Mouse (Mus musculus) CH12.LX (cell line): ENCODE data around the gene B3gnt4. TPM values are rescaled to one million over a fixed set of nuclear protein-coding genes. Genes with fewer than 3 reads are reported as not detected.

ENCODE experiments used
- DNase-seq: peaks from one replicate; pipeline ENCODE4 v3.0.0-alpha.2; 2013; ENCODE audit errors: extremely low read depth
- H3K27ac ChIP-seq: 2 replicates; pipeline ENCODE4 v1.5.1; 2012; ENCODE audit warnings: low read depth, mild to moderate bottlenecking, control low read depth, moderate library complexity; ENCODE audit not compliant: insufficient read depth
- H3K27me3 ChIP-seq: replicated peaks from 2 replicates; pipeline ENCODE3; 2012; ENCODE audit warnings: inconsistent platforms
- H3K36me3 ChIP-seq, 2 experiments: replicated peaks in 1 of 2; 2 replicates each; pipeline versions ENCODE3 to v1.6.1; 2012; ENCODE audit warnings: inconsistent platforms in 1 of 2, low read length in 1 of 2, mild to moderate bottlenecking in 1 of 2, mixed read lengths in 1 of 2, moderate library complexity in 1 of 2; ENCODE audit not compliant: control insufficient read depth in 1 of 2, insufficient read depth in 1 of 2
- H3K4me1 ChIP-seq, 2 experiments: 2 replicates each; pipeline ENCODE4 v1.6.1; 2012; ENCODE audit warnings: inconsistent platforms in 1 of 2, moderate library complexity in 1 of 2; ENCODE audit not compliant: insufficient read depth in 2 of 2, control insufficient read depth in 1 of 2
- H3K4me2 ChIP-seq: 2 replicates; pipeline ENCODE4 v1.6.1; 2012; ENCODE audit warnings: low read depth, mild to moderate bottlenecking, control low read depth; ENCODE audit not compliant: poor library complexity, insufficient read depth, severe bottlenecking
- H3K4me3 ChIP-seq, 3 experiments: fragments of 150-350 bp in 1 of 3; sonication (generic) in 1 of 3; replicated peaks in 1 of 3; 2 replicates each; pipeline versions ENCODE3 to v1.5.1; 2011 to 2012; ENCODE audit warnings: low read depth in 2 of 3, low read length in 2 of 3, mild to moderate bottlenecking in 2 of 3, moderate library complexity in 2 of 3, control low read depth in 1 of 3, improper control_type of control experiment in 1 of 3, inconsistent platforms in 1 of 3, mixed read lengths in 1 of 3; ENCODE audit not compliant: poor library complexity in 1 of 3
- H3K79me2 ChIP-seq: replicated peaks from 2 replicates; pipeline ENCODE4 v1.6.1; 2012; ENCODE audit warnings: mild to moderate bottlenecking, moderate library complexity; ENCODE audit not compliant: control insufficient read depth, poor library complexity, insufficient read depth, severe bottlenecking; ENCODE audit errors: extremely low read depth
- H3K9ac ChIP-seq: 2 replicates; pipeline ENCODE4 v1.6.1; 2012; ENCODE audit warnings: low read depth, mild to moderate bottlenecking, control low read depth, moderate library complexity; ENCODE audit not compliant: insufficient read depth
- H3K9me3 ChIP-seq: replicated peaks from 2 replicates; pipeline ENCODE3; 2012; ENCODE audit warnings: low read length, inconsistent platforms, mixed read lengths
- CHD1 ChIP-seq: IDR thresholded peaks from 2 replicates; pipeline ENCODE4 v1.6.1; 2012; ENCODE audit warnings: low read depth, low read length, improper control_type of control experiment, inconsistent platforms
- CHD2 ChIP-seq: IDR thresholded peaks from 2 replicates; pipeline ENCODE4 v1.6.1; 2011; ENCODE audit warnings: low read length, improper control_type of control experiment
- ELF1 ChIP-seq: IDR thresholded peaks from 2 replicates; pipeline ENCODE4 v1.6.1; 2014; ENCODE audit warnings: low read depth, mild to moderate bottlenecking, inconsistent platforms, low read length, improper control_type of control experiment
- ETS1 ChIP-seq: conservative IDR thresholded peaks from 2 replicates; pipeline ENCODE4 v1.6.1; 2012; ENCODE audit warnings: low read depth, mild to moderate bottlenecking, inconsistent platforms, low read length, improper control_type of control experiment, moderate library complexity
- HCFC1 ChIP-seq: IDR thresholded peaks from 2 replicates; pipeline ENCODE4 v1.6.1; 2012; ENCODE audit warnings: low read depth, mild to moderate bottlenecking, inconsistent platforms, low read length, improper control_type of control experiment
- IRF4 ChIP-seq: IDR thresholded peaks from 2 replicates; pipeline ENCODE4 v1.6.1; 2014; ENCODE audit warnings: low read depth, mild to moderate bottlenecking, inconsistent platforms, low read length, improper control_type of control experiment
- JUN ChIP-seq: IDR thresholded peaks from 2 replicates; pipeline ENCODE4 v1.6.1; 2011; ENCODE audit warnings: low read depth, mild to moderate bottlenecking, low read length, improper control_type of control experiment, moderate library complexity; ENCODE audit not compliant: insufficient read depth
- JUND ChIP-seq: conservative IDR thresholded peaks from 2 replicates; pipeline ENCODE4 v1.6.1; 2011; ENCODE audit warnings: low read depth, low read length, improper control_type of control experiment
- MEF2A ChIP-seq: IDR thresholded peaks from 2 replicates; pipeline ENCODE4 v1.6.1; 2014; ENCODE audit warnings: low read depth, mild to moderate bottlenecking, inconsistent platforms, low read length, improper control_type of control experiment, borderline replicate concordance
- MYC ChIP-seq: IDR thresholded peaks from 2 replicates; pipeline ENCODE4 v1.6.1; 2011; ENCODE audit warnings: low read depth, mild to moderate bottlenecking, improper control_type of control experiment, low read length
- NRF1 ChIP-seq: IDR thresholded peaks from 2 replicates; pipeline ENCODE4 v1.6.1; 2014; ENCODE audit warnings: low read depth, mild to moderate bottlenecking, inconsistent platforms, low read length, improper control_type of control experiment, moderate library complexity
- PAX5 ChIP-seq: IDR thresholded peaks from 2 replicates; pipeline ENCODE4 v1.6.1; 2012; ENCODE audit warnings: low read length, inconsistent platforms, mixed read lengths
- POLR2A ChIP-seq: IDR thresholded peaks from 2 replicates; pipeline ENCODE4 v1.6.1; 2011; ENCODE audit warnings: low read depth, mild to moderate bottlenecking, improper control_type of control experiment, low read length
- RAD21 ChIP-seq: IDR thresholded peaks from 2 replicates; pipeline ENCODE4 v1.6.1; 2011; ENCODE audit warnings: low read depth, mild to moderate bottlenecking, low read length, improper control_type of control experiment, moderate library complexity
- SIN3A ChIP-seq: IDR thresholded peaks from 2 replicates; pipeline ENCODE4 v1.6.1; 2012; ENCODE audit warnings: low read length, improper control_type of control experiment, inconsistent platforms
- TCF12 ChIP-seq: IDR thresholded peaks from 2 replicates; pipeline ENCODE4 v1.6.1; 2014; ENCODE audit warnings: low read depth, mild to moderate bottlenecking, inconsistent platforms, low read length, improper control_type of control experiment
- UBTF ChIP-seq: IDR thresholded peaks from 2 replicates; pipeline ENCODE4 v1.6.1; 2012; ENCODE audit warnings: low read depth, mild to moderate bottlenecking, inconsistent platforms, low read length, improper control_type of control experiment, moderate library complexity
- USF1 ChIP-seq: IDR thresholded peaks from 2 replicates; pipeline ENCODE4 v1.6.1; 2014; ENCODE audit warnings: low read depth, mild to moderate bottlenecking, inconsistent platforms, low read length, improper control_type of control experiment
- USF2 ChIP-seq: conservative IDR thresholded peaks from 2 replicates; pipeline ENCODE4 v1.6.1; 2011; ENCODE audit warnings: low read depth, low read length, improper control_type of control experiment
- ZC3H11A ChIP-seq: IDR thresholded peaks from 2 replicates; pipeline ENCODE4 v1.6.1; 2012; ENCODE audit warnings: low read depth, mild to moderate bottlenecking, inconsistent platforms, low read length, improper control_type of control experiment
- ZMIZ1 ChIP-seq: IDR thresholded peaks from 2 replicates; pipeline ENCODE4 v1.6.1; 2012; ENCODE audit warnings: low read depth, mild to moderate bottlenecking, inconsistent platforms, low read length, improper control_type of control experiment
- ZNF384 ChIP-seq: IDR thresholded peaks from 2 replicates; pipeline ENCODE4 v1.6.1; 2012; ENCODE audit warnings: low read depth, low read length, improper control_type of control experiment, inconsistent platforms
- dilution Hi-C: fragments of 300-500 bp; cut with MboI; formaldehyde crosslinking; loops from 2 replicates; pipeline ENCODE4 v1.14.3; 2020; ENCODE audit warnings: low sequenced_read_pairs; ENCODE audit not compliant: extremely low pct_unique_long_range_greater_than_20kb, extremely low pct_ligation_motif_present
- in situ Hi-C: fragments of 300-500 bp; cut with MboI; formaldehyde crosslinking; loops from 3 replicates; pipeline ENCODE4 v1.14.3; 2019; ENCODE audit warnings: low sequenced_read_pairs, low pct_ligation_motif_present, low pct_unique_long_range_greater_than_20kb, mixed read lengths
- polyA plus RNA-seq: library from polyadenylated mRNA; unstranded; fragments of >175 nt; gene quantifications from 2 replicates; pipeline ENCODE4 v1.2.1, GENCODE M21; 2012; ENCODE audit warnings: low read depth; ENCODE audit not compliant: insufficient read length
- total RNA-seq, 2 experiments: library from RNA; depleted of rRNA; stranded (reverse); fragments of 300-350 nt in 1 of 2; fragments of >200 nt in 1 of 2; gene quantifications; 2 replicates each; pipeline ENCODE4 v1.2.3; 2012 to 2014

The B3gnt4 gene
- total and polyA plus RNA-seq, 3 experiments: 0.30 TPM; not detected in 2

DNA sequence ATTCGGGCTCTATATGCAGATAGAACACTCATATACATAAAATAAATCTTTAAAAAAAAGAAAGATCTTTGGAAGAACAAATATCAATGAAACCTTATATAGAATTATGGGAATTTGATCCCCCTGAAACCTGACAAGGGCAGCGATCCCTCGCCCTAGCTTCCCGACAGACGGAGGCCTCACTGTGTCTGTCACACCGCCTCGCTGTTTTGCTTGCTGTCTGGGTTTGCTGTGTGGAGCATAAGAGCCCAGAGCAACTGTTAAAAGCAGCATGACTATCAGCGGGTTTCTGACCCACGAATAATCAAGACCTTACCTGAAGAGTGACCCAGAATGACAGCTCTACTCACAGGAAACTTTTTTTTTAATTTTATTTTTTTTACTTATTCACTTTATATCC lies 10.4 kb downstream of the B3gnt4 start:
- no peak for DNase-seq
- Histone ChIP-seq H3K79me2 (no peaks in the 10 kb centered on the region; the same call in none of the 2 replicates), H3K4me2 (no peak overlapping the region), H3K9ac (no peak overlapping the region), H3K4me1 (peaks cover 3 to 33% of the 10 kb centered on the region in 2 experiments), H3K27ac (no peak overlapping the region), H3K36me3 (peaks cover 16 to 63% of the 10 kb centered on the region in 2 experiments), H3K4me3 (no peak overlapping the region)
- in situ Hi-C loops: no loop called here
- dilution Hi-C loops: no loop called here
- TF ChIP-seq ZC3H11A (no peak), ZNF384 (no peak), MEF2A (no peak), NRF1 (no peak), USF2 (no peak), UBTF (no peak), JUN (no peak)
- TF ChIP-seq, all 38 proteins: peak for 0
- Histone ChIP-seq H3K9me3 (no peaks in the 10 kb centered on the region), H3K27me3 (no peaks in the 10 kb centered on the region)

DNA sequence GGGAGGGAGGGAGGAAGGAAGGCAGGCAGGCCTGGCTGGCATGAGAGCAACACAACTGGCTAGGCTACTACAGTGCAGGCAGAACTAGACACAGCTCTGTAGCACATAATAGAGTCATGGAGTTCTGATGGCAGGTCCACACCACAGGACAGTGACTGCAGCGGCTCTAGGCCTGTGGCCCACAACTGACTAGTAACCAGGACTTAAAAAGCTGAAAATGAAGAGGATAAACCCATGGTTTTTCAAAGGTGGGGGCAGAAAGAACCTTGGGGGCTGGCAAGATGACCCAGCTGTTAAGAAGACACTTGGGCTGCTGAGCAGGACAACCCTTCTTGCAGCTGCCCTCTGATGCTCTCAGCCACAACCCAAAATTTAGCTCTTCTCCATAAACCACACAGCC lies 11.4 kb downstream of the B3gnt4 start:
- TF ChIP-seq ZMIZ1: no peak
- TF ChIP-seq TCF12: no peak
- no peak for TF ChIP-seq ELF1
- Histone ChIP-seq H3K79me2 (no peaks in the 10 kb centered on the region; the same call in none of the 2 replicates), H3K27ac (no peak overlapping the region), H3K4me1 (peaks cover 3 to 28% of the 10 kb centered on the region in 2 experiments), H3K9me3 (no peaks in the 10 kb centered on the region), H3K9ac (no peak overlapping the region), H3K4me3 (no peak overlapping the region), H3K4me2 (no peak overlapping the region), H3K36me3 (peaks cover 13 to 62% of the 10 kb centered on the region in 2 experiments), H3K27me3 (no peaks in the 10 kb centered on the region)
- in situ Hi-C loops: no loop called here
- DNase-seq: no peak
- dilution Hi-C loops: no loop called here

DNA sequence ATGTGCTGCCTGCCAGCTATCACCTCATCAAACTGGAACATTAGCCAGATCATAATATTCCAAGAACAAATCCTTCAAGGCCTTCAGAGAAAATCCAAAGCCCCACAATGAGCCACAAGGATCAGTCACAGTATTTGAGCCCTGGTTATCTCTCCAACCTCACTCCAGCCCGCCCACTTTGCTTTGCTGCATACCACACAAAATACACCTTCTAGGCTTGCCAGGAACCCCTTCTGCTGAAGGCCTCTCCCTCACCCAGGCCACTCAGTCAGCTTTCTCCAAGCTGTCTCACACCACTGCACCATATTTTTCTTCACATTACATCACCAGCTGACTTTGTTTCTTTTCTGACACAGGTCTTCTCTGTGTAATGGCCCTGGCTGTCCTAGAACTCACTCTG lies 11.9 kb downstream of the B3gnt4 start:
- in situ Hi-C loops: no loop called here
- dilution Hi-C loops: no loop called here
- Histone ChIP-seq H3K27ac (no peak overlapping the region), H3K4me1 (peaks cover 3 to 22% of the 10 kb centered on the region in 2 experiments), H3K36me3 (peaks cover 9 to 62% of the 10 kb centered on the region in 2 experiments), H3K4me3 (no peak overlapping the region), H3K4me2 (no peak overlapping the region), H3K9me3 (no peaks in the 10 kb centered on the region), H3K9ac (no peak overlapping the region), H3K27me3 (no peaks in the 10 kb centered on the region), H3K79me2 (no peaks in the 10 kb centered on the region; the same call in none of the 2 replicates)
- DNase-seq: no peak
- TF ChIP-seq NRF1: no peak
- TF ChIP-seq SIN3A: no peak
- TF ChIP-seq HCFC1: no peak
- TF ChIP-seq RAD21: no peak
- no peak for TF ChIP-seq ETS1
- TF ChIP-seq MYC: no peak
- TF ChIP-seq PAX5: no peak
- no peak for TF ChIP-seq JUND
- no peak for TF ChIP-seq CHD2
- no peak for TF ChIP-seq ZMIZ1
- TF ChIP-seq POLR2A: no peak
- no peak for TF ChIP-seq ELF1
- no peak for TF ChIP-seq MEF2A
- TF ChIP-seq TCF12: no peak
- TF ChIP-seq USF1: no peak
- no peak for TF ChIP-seq IRF4
- no peak for TF ChIP-seq CHD1
